Comparison of ENCODE assay signal across 25 mouse cellular contexts in the genomic region with DNA sequence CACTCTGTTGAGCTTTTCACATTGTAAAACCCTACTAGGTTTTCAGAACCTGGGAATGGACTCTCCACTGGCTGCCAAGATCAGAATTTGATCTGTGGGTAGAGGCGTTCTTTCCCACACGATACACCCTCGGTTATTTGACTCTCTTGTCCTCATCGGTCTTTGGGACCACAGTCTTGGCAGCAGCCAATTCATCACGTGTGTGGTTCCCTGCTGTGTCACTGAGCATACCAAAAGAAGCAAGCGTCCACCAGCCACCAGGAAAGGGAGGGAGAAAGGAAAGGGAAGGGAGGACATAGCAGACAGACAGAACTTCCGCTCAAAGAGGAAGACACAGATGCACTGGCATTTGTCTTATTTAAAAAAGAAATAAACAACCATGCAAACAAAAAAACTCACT.
DNase-seq lines count a peak whose midpoint lies in the region; ATAC-seq lines count a peak whose summit lies in the region.
"Had no signal": no experiment of that assay in that cellular context is flagged by ENCODE, and none has a peak within 500 bp of the region (broad histone marks: within the 10 kb centered on the region; RNA-seq: fewer than 3 reads in every experiment).

No protein-coding gene starts in this region.

- no peaks in the 10 kb centered on the region for H3K36me3 ChIP-seq in lung, embryonic 15.5 days
- H3K36me3 ChIP-seq: forebrain, embryonic 10.5 days; limb, embryonic 15.5 days; midbrain, embryonic 10.5 days; stomach, embryonic 15.5 days had no signal

- peaks cover 7% of the 10 kb centered on the region; the same call in 1 of the 2 replicates for H3K4me1 ChIP-seq in lung, embryonic 15.5 days
- H3K4me1 ChIP-seq: forebrain, embryonic 10.5 days; midbrain, embryonic 10.5 days had no signal

- no peak overlapping the region for H3K27ac ChIP-seq in lung, embryonic 15.5 days
- H3K27ac ChIP-seq: forebrain, embryonic 10.5 days; hindbrain, postnatal 0 days; layer of hippocampus, adult 2 months; limb, embryonic 15.5 days; liver, embryonic 14.5 days; midbrain, embryonic 10.5 days; stomach, embryonic 15.5 days had no signal

- DNase-seq in gastrocnemius, adult 18-20 months (ENCODE audit: low spot score): peak; percentile 15
- no peak for DNase-seq in gastrocnemius, postnatal 36 days
- no peak for DNase-seq in lung, postnatal 14 days
- DNase-seq in ZHBTc4 (ENCODE audit: low read depth, low spot score): peak; percentile 75
- DNase-seq in thymus, postnatal 25 days: no peak
- no peak for DNase-seq in thymus, postnatal 4 days
- DNase-seq: adrenal gland, postnatal 36 days; cerebellum, adult 9-11 months; kidney, adult 9 months; kidney, postnatal 25 days; right cerebral cortex, adult 18-20 months; right cerebral cortex, postnatal 4 days; thymus, postnatal 36 days had no signal

- 0 out of 2 replicates have a peak overlapping the region, but pooled peaks have one; percentile 2 for H3K4me2 ChIP-seq in lung, embryonic 15.5 days
- H3K4me2 ChIP-seq: heart, embryonic 11.5 days; limb, embryonic 15.5 days; stomach, embryonic 15.5 days had no signal

- no peak overlapping the region for H3K4me3 ChIP-seq in lung, embryonic 15.5 days
- H3K4me3 ChIP-seq: forebrain, embryonic 10.5 days; layer of hippocampus, adult 2 months; limb, embryonic 15.5 days; midbrain, embryonic 10.5 days; stomach, embryonic 15.5 days had no signal

- no peak overlapping the region for H3K9ac ChIP-seq in lung, embryonic 15.5 days
- H3K9ac ChIP-seq: limb, embryonic 15.5 days; liver, embryonic 14.5 days; stomach, embryonic 15.5 days had no signal

- no peaks in the 10 kb centered on the region for H3K27me3 ChIP-seq in lung, embryonic 15.5 days
- H3K27me3 ChIP-seq: CH12.LX; limb, embryonic 15.5 days; stomach, embryonic 15.5 days had no signal

- no peaks in the 10 kb centered on the region for H3K9me3 ChIP-seq in lung, embryonic 15.5 days
- H3K9me3 ChIP-seq: forebrain, embryonic 10.5 days; limb, embryonic 15.5 days; midbrain, embryonic 10.5 days; stomach, embryonic 15.5 days had no signal

- WGBS in lung, embryonic 15.5 days: 35% methylated on average over 7 of the region's 7 CpGs

- ATAC-seq in lung, embryonic 15.5 days (ENCODE audit: borderline replicate concordance, extremely low read depth, low FRiP score, low TSS enrichment): no peak
- ATAC-seq: forebrain, embryonic 16.5 days; hindbrain, postnatal 0 days; intestine, embryonic 16.5 days had no signal

- intact Hi-C loops in gastrocnemius, postnatal 36 days (cut with DNase I): no loop called here

Comparison
In these comparisons a context has a peak if more than half of its experiments do, and no peak if none do; other contexts are left out.
1. DNase-seq: peak in gastrocnemius, adult 18-20 months (single experiment) and ZHBTc4 (single experiment); none in gastrocnemius, postnatal 36 days (0 of 2), lung, postnatal 14 days (single experiment), thymus, postnatal 25 days (single experiment) and thymus, postnatal 4 days (single experiment).